Mouse (Mus musculus) adrenal gland, adult 8-10 months (tissue): ENCODE results near the gene Gm5415. TPM values are rescaled to one million over a fixed set of nuclear protein-coding genes. Genes with fewer than 3 reads are reported as not detected.
"Not testable (repeated sequence)": the region's sequence is repeated elsewhere in the genome, so short reads cannot be mapped to it uniquely, and the experiment has no call there.

Experiments used
- DNase-seq: peaks from one replicate; pipeline ENCODE4 v3.0.0; 2022
- total RNA-seq, 4 experiments: library from RNA; stranded (reverse); gene quantifications; 2 replicates each; pipeline ENCODE4 v1.2.4; 2022

Gene Gm5415
- not detected for total RNA-seq

- DNase-seq = not testable (repeated sequence)
Observed at GRCm38 (mm10) chr1:32547194-32547593, at the start of gene Gm5415. Gm5415 (minus strand) TSS chr1:32547294.

GRCm38 (mm10) chr1:32568901-32569300, 21.8 kb upstream of the Gm5415 start:
- DNase-seq = no peak

DNA sequence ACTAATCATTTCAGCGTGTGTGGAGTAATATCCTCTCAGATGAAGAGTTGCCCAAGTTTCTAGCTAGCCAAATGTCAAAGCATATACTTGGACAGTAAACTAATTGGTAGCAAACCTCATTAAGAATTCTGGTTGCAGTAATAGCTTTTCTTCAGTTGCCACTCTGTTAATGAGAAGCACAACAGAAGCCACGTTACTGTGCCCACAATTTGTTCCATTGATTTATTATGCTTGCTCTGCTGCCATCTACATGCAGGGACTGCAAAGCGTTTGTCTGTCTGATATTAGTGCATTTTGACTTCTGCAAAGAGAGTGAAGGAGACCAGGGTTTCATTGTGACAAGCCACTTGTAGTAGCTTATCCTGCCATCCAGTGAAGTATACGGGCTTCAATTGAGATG, 6.8 kb upstream of the Gm5415 start:
- DNase-seq = no peak

- no peak for DNase-seq
Observed at GRCm38 (mm10) chr1:32553459-32553858, 6.4 kb upstream of the Gm5415 start.

DNA sequence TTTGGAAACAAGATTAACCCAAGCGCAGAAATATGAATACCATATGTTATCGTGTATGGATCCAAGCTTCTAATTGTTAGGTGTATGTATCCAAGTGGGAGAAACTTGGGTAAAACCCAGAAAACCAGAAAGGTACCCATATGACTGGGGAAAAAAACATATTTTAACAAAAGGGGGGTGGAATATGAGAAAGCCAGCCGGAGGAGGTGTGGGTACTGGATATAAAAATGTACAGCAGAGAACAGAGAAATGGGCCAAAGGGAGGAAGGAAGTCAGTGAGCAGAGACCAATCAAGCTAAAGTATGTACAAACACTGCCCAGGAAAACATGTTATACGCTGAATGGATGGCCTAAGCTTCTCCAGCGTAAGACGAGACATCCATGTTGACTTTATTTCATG, 43.7 kb downstream of the Gm5415 start:
- no peak for DNase-seq
